Mouse (Mus musculus) skeletal muscle tissue, adult 2 months (tissue): ENCODE data around the gene C1s1.
"Not testable (repeated sequence)": the region's sequence is repeated elsewhere in the genome, so short reads cannot be mapped to it uniquely, and the experiment has no call there.

Experiments used
- DNase-seq: peaks from one replicate; pipeline ENCODE4 v3.0.0-alpha.2; 2012; ENCODE audit warnings: low read depth, low spot score

C1s1 gene

DNA sequence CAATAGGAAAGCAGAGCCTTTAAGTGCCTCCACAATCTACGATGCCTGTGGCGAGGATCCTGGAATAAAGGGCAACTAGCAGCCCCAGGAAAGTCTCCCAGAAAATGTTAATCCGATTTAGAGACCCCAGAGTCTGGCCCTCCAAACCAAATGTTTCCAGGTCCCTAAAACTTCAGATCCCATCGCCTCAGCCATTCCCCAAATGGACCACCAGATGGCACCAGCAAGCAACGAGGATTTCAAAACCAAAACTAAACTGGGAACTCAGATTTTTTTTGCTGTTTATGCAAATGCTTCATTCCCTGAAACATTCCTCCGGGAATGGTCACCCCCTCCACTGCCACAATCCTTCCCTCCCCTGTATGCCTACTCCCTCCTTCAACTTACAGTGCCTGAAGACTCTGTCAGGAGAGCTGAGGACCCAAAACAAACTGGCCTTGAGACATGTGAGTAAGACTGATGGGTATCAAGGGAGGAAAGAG, 29.8 kb downstream of the C1s1 start, which contains the start of gene C1ra:
Gene C1ra, plus strand, starts transcription at position 51 of the 482 bp plus-strand sequence.
- peak; percentile 36 for DNase-seq

DNA sequence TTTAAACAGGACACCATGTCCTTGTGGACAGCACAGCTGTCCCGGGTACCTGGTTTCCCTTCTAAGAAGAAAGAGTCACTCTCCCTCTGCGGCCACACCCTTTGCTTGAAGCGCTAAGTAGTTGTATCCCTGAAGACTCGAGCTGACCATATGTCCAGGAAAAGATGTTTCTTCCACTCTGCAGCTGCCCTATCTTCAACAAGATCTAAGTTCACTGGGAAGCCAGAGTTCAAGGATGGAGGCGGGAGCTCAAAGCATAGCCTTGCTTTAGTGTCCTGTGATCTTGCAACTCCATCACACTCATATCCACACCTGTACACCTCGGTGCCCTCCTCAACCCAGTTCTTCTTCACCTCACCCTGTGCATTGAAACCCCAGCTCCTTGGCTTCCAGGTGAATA, 30.2 kb downstream of the C1s1 start:
- DNase-seq = no peak

DNA sequence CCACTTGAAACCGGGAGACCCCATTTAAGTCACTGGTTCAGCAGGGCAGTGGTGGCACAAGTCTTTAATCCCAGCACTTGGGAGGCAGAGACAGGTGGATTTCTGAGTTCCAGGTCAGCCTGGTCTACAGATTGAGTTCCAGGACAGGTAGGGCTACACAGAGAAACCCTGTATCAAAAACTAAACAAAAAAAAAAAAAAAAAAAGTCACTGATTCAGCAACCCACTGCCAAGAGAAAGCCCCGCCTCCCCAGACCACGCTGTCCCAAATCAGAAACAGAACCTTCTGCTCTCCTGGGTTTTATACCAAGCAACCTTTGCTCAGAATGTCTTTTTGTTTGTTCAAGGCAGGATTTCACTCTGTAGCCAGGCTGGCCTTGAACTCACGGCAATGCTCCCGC, 33.0 kb downstream of the C1s1 start:
- not testable (repeated sequence) for DNase-seq

DNA sequence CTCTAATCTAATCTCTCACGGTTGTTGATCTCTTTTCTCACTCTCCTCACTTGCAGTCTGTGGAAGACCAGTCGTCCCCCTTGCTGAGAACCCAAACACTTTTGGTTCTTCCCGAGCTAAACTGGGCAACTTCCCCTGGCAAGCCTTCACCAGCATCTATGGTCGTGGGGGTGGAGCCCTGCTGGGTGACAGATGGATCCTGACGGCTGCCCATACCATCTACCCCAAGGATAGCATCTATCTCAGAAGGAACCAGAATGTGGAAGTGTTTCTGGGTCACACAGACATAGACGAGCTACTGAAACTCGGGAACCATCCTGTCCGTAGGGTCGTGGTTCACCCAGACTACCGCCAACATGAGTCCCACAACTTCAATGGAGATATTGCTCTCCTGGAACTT, 33.9 kb downstream of the C1s1 start:
- no peak for DNase-seq

DNA sequence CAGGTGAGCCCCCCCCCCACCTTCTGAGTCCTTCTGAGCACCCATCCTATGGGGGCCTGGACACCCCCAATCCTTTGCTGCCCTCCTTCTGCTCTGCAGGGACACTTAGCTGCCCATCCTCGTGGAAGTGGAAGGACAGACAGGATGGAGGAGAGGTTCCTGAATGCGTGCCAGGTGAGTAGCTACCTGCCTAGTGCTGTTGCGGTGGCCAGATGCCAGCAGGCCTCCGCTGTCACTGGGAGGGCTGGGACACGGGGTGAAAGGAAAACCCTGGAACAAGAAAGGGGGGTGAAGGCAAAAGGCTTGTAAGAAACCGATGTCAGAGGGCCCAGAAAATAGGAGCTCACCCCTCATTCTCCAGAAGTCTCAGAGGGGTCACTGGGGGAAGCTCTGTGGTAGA, 35.2 kb downstream of the C1s1 start:
- DNase-seq = no peak

DNA sequence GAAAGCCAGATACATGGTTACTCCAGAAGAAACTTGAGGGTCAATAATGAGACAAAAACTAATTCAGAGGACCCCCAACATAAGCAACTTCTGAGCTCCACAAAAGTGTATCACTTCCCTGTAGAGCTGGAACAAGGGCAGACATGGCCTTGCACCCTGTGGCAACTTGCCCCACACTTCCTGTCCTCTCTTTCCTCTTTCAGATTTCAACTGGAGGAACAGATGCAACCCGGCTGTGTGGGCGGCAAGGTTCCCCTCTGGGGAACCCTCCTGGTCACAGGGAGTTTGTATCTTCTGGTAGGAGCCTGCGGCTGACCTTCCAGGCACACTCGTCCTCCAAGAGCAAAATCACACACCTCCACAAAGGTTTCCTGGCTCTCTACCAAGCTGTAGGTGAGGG, 37.1 kb downstream of the C1s1 start:
- no peak for DNase-seq

DNA sequence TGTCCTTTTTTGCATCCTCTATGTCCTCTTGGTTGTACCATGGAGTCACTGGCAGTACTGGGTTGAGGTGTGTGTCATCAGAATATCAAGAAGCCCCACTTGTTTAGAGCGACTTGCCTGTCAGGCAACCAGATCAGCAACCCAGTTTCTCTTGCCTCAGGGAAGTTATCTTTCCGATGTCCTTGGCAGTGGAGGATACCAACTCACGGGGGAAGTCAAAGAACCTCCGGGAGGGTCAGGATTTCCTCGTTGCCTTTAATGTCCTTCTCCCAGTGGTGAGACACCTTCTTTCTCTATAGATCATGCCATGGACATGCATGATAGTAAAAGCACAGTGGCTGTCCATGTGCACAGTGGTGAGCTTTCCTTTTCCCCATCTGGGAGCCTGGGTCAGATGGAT, 40.1 kb downstream of the C1s1 start:
- no peak for DNase-seq

DNA sequence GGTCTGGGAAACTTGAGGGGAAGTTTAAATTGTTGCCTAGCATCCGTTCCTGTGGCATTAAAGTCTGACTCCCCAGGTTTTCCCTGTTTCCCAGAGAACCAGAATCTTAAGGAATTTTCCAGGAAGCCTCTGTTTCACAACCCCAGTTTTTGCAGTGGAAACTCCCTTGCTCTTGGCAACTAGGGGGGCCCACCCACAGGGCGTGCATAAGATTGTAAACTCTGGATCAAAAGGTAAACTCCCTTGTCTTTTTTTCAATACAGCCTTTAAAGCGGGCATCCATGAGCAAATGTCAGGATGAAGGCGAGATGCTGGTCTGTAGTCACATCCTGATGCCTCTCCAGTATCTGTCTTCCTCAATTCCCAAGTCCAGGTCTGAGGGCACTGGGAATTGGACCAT, 40.7 kb downstream of the C1s1 start:
- no peak for DNase-seq

DNA sequence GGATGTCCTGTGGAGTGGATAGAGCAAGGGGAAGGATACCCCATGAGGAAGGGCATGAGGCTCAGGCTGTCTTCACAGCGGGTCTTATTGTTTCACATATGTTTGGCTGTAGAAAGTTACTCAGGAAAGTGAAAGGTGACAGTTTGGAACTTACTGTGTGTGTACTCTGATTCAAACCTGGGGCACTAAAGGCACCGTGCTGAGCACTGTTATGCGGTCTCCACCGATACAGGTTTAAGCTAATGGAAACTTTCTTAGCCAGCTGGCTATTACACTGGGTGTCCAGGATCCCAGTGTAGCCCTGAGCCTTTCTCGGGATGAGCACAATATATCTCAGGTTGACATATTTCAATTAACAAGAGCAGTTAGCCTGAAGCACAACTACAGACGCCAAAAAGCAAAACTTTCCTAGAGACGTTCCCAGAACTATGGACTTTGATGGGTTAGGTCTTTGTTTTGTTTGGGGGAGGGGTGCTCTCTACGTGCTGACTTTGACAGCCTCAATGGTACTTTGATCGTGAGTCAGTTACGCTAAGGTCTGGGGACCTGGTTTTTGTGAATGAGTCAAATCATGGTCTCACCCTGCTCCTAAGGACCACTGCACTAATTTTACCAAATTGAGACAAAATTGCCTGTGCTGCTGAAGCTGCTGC, 42.1 kb downstream of the C1s1 start:
- DNase-seq = no peak

DNA sequence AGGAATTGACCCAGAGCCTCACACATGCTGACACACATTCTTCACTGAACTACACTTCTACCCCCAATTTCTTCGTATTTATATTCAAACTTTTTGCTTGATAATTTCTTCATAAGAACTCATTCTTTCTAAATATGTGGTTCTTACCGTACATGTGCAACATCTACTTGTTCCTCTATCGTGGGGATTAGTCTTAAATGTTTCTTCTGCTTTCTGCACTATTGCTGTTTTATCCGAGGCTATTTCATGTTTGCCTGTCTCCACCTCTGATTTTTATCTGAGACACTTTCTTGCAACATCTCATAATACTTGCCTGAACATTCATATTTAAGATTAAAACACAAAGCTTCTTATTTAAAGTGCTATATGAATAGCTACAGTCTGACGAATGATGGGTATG, 46.1 kb downstream of the C1s1 start:
- DNase-seq = no peak

DNA sequence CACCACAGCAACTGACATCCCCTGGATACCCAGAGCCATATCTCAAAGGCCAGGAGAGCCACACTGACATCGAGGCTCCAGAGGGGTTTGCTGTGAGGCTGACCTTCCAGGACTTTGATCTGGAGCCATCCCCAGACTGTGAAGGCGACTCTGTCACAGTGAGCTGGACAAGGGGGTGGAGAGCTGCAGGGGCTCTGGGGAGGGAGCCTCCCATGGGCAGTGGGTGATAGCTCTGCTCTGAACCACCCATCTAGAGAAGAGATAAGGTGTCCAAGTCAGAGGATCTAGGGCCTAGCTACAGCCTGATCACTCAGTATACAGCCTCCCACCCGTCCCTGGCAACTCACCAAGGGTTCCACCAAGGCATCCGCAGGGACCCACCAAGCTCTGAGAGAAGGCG, 48.3 kb downstream of the C1s1 start:
- no peak for DNase-seq

DNA sequence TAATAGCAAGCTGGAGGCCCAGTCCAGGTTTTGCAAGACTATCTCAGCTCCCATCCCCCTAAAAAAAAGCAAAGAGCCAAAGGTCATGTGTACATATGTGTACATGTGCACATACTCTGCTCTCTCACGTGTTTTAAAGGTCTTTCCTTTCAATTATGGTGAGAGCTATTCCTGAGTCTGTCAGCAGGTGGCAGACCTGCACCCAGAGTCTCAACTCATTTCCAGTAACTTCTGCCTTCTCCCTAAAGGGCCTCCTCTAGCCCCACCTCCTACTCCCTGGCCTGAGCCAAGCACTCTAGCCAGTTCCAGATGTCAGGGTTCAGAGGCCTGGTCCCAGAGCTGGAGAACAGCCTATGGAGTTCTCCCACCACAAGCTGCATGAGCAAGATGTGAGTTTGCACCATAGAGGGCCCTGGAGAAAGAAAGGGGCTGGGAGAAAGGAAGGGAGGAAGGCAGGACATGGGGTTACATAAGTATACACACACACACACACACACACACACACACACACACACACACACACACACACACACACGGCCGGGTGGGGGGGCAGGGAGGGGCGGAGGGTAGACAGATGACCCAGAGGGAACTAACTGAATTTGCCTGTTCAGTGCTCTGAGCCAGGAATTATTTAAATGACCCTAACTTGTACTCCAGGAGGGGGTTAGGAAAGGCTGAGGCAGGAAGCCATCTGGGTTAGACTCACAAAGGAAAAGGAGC, 49.2 kb downstream of the C1s1 start, which contains the start of gene C1rl:
Gene C1rl, plus strand, starts transcription at position 272 of the 720 bp plus-strand sequence.
- DNase-seq = peak; percentile 88

DNA sequence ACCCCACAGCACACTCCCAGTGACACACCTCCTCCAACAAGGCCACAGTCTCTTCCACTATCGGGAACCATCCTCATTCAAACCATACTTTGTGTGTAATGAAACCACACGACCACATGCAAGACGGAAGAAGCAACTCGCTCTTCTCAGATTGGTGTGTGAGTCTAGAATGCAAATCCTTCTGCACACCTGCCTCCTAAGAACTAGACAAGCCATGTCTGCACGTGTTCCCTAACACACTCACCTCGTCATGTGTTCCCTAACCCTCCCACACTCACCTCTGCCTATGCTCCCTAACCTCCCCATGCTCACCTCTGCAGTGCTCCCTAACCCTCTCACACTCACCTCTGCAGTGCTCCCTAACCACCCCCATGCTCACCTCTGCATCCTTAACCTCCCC, 50.7 kb downstream of the C1s1 start:
- no peak for DNase-seq

DNA sequence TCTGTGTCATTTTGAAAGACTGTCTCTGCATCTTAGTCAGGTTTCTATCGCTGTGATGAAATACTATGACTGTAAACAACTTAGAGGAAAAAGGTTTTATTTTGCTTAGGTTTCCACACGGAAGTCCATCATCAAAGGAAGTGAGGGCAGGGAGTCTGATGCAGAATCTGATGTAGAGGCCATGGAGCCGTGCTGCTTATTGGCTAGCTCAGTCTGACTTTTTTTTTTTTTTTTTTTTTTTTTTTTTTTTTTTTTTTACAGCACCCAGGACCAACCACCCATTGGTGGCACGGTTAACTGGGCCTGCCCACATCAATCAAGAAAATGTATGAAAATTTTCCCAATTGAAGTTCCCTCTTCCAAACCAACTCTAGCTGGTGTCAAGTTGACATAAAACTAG, 53.2 kb downstream of the C1s1 start:
- DNase-seq = no peak

DNA sequence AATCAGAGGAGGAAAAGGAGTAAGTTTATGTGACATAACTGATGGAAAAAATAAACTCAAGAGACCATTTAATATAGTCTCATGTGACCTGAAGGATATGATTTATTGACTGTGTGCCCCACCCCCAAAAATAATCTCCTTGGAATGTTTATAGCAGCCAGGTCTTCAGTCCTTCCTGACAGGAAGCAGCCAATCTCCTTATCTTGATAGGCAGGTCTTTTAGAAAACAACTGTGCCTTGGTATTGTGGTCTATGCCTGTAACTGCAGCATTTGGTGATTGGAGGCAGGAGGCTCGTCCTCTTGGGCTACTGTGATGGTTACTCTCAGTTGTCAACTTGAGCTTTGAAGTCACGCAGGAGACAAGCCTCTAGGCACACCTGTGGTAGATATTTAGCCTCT, 54.6 kb downstream of the C1s1 start:
- no peak for DNase-seq

DNA sequence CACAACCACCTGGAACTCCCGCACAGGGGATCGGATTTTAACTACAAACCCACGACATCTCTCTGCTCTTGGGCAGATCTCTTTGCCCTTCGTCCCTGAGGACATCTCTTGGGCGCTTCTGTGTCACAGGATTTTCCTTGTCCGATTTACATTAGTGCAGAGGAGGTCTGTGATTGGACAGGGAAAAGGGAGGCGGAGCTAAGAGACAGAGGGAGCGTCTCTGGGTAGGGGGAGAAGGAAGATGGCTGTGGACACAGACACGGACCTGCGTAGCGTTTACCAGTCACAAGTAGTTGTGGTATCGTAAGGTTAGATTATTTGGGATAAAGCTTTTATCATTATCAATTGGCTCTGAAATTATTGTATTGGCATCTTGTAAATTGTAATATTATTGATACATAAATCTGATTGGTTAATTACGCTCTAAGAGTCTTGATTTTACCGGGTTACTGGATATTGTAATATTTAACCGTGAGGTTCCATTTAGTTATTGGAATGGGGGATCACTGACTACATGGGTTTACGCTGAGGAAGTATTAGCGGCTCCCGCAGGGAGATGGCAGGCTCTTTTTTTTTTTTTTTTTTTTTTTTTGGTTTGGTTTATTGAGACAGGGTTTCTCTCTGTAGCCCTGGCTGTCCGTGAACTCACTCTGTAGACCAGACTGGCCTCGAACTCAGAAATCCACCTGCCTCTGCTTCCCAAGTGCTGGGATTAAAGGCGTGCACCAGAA, 56.6 kb downstream of the C1s1 start:
- no peak for DNase-seq

DNA sequence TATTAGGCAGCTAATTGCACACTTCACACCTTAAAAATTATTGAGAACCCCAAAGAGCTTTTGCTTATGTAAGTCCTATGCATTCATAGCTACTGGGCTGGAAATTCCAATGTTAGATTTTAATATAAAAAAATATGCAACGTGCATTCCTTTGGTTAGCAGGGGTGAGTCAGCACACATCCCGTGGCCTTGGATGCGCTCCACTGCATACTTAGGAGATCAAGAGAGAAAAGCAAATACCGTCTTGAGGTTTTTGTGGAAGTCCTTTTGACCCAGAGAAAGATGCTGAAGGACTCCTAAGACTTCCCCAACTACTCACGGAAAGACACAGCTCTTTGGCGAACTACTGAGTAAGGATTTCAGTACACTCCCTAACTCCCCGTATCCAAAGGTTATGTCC, 57.3 kb downstream of the C1s1 start:
- DNase-seq = no peak

DNA sequence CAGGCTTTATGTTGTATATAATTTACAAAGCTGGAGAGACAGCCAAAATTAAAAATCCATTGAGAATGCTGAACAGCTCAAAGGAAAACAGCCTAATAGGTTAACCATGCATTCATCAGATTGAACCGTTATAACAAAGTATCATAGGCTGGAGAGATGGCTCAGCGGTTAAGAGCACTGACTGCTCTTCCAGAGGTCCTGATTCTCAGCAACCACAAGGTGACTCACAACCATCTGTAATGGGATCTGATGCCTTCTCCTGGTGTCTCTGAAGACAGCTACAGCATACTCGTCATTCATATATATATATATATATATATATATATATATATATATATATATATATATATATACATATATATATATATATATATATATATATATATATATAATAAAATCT, 58.3 kb downstream of the C1s1 start:
- DNase-seq = not testable (repeated sequence)

DNA sequence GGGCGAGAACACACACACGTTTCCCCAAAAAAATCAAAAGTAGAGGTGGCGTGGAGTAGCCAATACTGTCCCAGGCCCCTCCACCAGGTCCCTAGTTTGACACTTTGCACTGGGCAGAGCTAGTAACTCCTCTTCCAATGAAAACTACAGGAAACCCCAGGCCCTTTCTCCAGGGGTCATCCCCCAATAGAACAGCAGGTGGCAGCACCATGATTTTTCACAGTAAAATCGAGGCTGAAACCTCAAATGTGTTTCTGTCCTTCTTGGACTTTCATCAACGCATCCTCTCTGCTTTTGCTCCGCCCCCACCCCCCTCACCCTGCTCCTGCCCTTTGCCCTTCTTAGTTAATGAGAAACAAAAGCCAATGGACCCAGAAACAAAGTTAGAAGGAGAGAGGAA, 60.6 kb downstream of the C1s1 start:
- DNase-seq = no peak
